Mouse (Mus musculus) left cerebral cortex, adult 2 months (tissue): ENCODE data around the gene Tuba8. TPM values are rescaled to one million over a fixed set of nuclear protein-coding genes. Genes with fewer than 3 reads are reported as not detected.
A peak's percentile ranks its signal among the peaks of the same experiment; 100 is the strongest.

Experiments
- DNase-seq, 2 experiments: peaks; one replicate each; pipeline ENCODE4 v3.0.0; 2021 to 2022; ENCODE audit warnings: low spot score in 2 of 2, mixed read lengths in 1 of 2; ENCODE audit errors: extremely low spot score in 1 of 2
- H3K27ac ChIP-seq: fragments of 200-600 bp; 2 replicates; pipeline ENCODE4 v1.8.1; 2022
- H3K4me3 ChIP-seq: fragments of 200-600 bp; 2 replicates; pipeline ENCODE4 v1.8.1; 2022
- CTCF ChIP-seq: fragments of 200-600 bp; IDR thresholded peaks from 2 replicates; pipeline ENCODE4 v1.8.1; 2022; ENCODE audit warnings: antibody characterized with exemption, mild to moderate bottlenecking, moderate library complexity
- intact Hi-C: fragments of 180-260 bp; cut with DNase I; formaldehyde crosslinking; loops from one replicate; pipeline ENCODE4 v1.15.1; 2025
- total RNA-seq, 2 experiments: library from RNA; stranded (reverse); gene quantifications; 2 replicates each; pipeline ENCODE4 v1.2.3; 2021

The Tuba8 gene
- total RNA-seq, 2 experiments from 2014 or later = 10.6 to 12.2 TPM

- H3K4me3 ChIP-seq = no peak overlapping the region
- intact Hi-C loops = no loop called here
- no peak for TF ChIP-seq CTCF
- DNase-seq = no peak
- H3K27ac ChIP-seq = no peak overlapping the region
Observed at GRCm38 (mm10) chr6:121206481-121206880, 4.0 kb upstream of the Tuba8 start.

GRCm38 (mm10) chr6:121209584-121209983, 912 bp upstream of the Tuba8 start:
- DNase-seq = no peak

DNA sequence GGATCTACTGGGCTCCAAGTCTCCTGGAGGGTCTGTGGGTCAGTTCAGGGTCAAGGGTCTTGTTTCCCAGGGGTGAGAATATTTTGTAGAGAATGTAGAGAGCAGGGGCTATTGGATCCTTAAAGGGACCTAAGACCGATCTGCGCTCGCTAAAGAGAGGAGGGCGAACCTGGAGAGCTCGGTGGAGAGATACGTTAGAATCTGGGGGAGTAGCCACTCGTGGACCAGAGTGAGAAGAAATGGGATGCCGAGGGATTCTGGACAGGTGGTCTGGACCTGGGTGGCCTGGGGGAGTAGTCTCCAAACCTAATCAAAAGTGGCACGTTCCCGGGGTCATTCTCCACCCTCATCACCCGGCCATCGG, 412 bp downstream of the Tuba8 start:
- TF ChIP-seq CTCF = no peak
- intact Hi-C loops = no loop called here
- DNase-seq = no peak
- peak overlapping the region; percentile 76; the same call in 1 of the 2 replicates for H3K27ac ChIP-seq
- peak overlapping the region; percentile 53 for H3K4me3 ChIP-seq

More at GRCm38 (mm10) chr6:121209584-121209983, 912 bp upstream of the Tuba8 start:
- intact Hi-C loops = no loop called here
- TF ChIP-seq CTCF = no peak
- H3K4me3 ChIP-seq = no peak overlapping the region
- H3K27ac ChIP-seq = peak overlapping the region; percentile 76; the same call in 1 of the 2 replicates

- Histone ChIP-seq H3K4me3 (peak overlapping the region; percentile 53), H3K27ac (no peak overlapping the region; the same call in 1 of the 2 replicates)
- intact Hi-C loops = no loop called here
- no peak for DNase-seq
- TF ChIP-seq CTCF = no peak
Observed at GRCm38 (mm10) chr6:121211743-121212142, 1.2 kb downstream of the Tuba8 start.

DNA sequence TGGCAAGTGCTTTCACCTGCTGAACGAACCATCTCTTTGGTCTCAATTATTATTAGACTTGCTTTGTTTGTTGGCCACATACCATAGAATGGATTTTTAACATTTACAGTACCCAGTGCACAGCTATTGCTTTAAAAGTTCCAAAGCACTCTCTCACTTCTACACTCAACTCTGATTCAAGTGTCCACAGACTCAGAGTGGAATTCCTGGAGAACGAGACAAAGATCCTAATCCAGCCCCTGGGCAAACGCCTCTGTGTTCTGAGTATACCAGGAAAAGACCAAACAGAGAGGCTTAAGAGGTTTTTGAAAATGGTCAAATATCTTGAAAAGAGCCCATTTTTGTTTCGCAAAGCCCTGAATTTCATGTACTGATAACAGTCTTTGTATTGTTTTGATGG, 2.5 kb downstream of the Tuba8 start:
- no peak for TF ChIP-seq CTCF
- Histone ChIP-seq H3K27ac (no peak overlapping the region), H3K4me3 (no peak overlapping the region)
- DNase-seq = no peak
- intact Hi-C loops = no loop called here

DNA sequence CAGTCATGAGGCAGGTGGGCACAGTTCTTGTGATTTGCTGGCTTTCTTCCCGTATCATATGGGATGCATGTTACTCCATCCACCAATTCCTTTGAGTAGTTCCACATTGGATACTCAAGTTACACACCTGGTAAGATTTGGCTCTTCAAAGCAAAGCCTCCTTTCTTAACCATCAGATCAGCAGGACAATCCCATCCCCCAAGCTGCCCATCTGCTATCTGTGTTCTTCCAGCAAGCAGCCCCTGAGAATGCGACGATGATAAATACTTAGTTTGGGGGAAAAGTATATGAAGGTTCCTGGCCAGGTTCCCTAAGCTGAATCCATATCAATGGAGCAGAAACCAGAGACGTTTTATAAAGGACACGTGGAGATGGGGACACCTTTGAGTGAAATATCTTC, 3.7 kb downstream of the Tuba8 start:
- Histone ChIP-seq H3K27ac (no peak overlapping the region), H3K4me3 (no peak overlapping the region)
- intact Hi-C loops = no loop called here
- no peak for DNase-seq
- TF ChIP-seq CTCF = no peak

- no peak for DNase-seq
- Histone ChIP-seq H3K27ac (no peak overlapping the region), H3K4me3 (no peak overlapping the region)
- intact Hi-C loops = no loop called here
- no peak for TF ChIP-seq CTCF
Observed at GRCm38 (mm10) chr6:121214667-121215330, 4.3 kb downstream of the Tuba8 start.

DNA sequence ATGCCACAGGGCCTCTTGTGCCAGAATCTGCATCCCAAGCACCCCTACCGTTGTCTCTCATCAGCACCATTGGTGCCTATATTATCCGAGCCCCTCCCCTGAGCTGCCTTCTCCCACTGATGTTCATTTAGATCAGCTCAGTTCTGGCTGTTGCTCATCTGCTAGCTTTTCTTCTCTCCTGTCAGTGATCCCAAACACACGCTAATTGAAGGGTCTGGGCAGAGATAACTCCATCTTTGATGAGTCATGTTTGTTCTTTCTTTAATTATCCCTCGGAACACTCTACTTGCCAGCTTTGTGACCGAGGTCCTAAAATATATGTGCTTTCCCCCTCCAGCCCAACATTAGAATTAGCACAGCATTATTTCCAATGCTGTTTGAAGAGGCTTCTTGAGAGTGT, 4.8 kb downstream of the Tuba8 start:
- no peak for DNase-seq
- intact Hi-C loops = no loop called here
- no peak overlapping the region; the same call in 1 of the 2 replicates for H3K27ac ChIP-seq
- H3K4me3 ChIP-seq = no peak overlapping the region
- TF ChIP-seq CTCF = no peak

GRCm38 (mm10) chr6:121215896-121216295, 5.4 kb downstream of the Tuba8 start:
- no peak for TF ChIP-seq CTCF
- H3K27ac ChIP-seq = peak overlapping the region; percentile 8; the same call in 1 of the 2 replicates
- intact Hi-C loops = no loop called here
- DNase-seq = no peak
- H3K4me3 ChIP-seq = no peak overlapping the region

GRCm38 (mm10) chr6:121216589-121217255, 6.2 kb downstream of the Tuba8 start:
- Histone ChIP-seq H3K27ac (no peak overlapping the region), H3K4me3 (no peak overlapping the region)
- TF ChIP-seq CTCF = no peak
- no peak for DNase-seq
- intact Hi-C loops = no loop called here

DNA sequence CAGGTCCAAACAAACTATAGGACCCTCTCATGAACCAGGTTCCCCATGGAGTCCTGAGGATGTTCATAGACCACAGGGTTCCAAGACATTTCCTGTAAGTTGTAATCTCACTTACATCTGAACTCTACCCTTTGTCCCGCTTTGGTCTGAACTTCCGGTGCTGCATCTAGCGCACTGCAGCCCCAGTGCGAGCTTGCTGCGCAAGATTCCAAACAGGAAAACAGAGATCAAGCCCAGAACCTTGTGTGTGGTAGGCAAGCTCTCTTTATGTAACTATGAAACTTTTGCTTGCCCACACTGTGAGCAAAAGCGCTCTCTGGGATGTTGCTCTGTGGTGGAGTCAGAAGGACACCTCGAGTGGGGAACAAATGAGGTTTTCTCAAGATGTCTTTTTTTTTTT, 7.5 kb downstream of the Tuba8 start:
- Histone ChIP-seq H3K4me3 (no peak overlapping the region), H3K27ac (no peak overlapping the region)
- intact Hi-C loops = no loop called here
- no peak for TF ChIP-seq CTCF
- no peak for DNase-seq

DNA sequence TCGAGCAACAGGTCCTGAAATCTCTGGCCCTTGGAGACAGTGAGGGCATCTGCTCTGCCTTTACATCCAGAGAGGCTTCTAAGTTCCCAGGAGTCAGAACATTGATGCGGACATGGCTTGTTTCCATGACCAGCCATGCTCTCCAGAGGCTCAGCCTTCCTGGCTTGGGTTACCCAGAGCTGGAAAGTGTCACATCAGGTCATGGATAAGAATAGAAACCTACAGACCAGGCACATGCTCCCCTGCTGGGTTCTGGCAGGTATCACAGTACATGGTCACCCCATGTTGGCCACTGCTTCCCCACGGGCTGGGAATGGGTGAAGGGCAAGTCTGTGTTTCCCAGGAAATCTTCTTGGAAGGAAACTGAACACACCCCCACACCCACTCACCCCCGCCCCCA, 8.9 kb downstream of the Tuba8 start:
- DNase-seq = no peak
- Histone ChIP-seq H3K4me3 (no peak overlapping the region), H3K27ac (no peak overlapping the region)
- intact Hi-C loops = no loop called here
- no peak for TF ChIP-seq CTCF

DNA sequence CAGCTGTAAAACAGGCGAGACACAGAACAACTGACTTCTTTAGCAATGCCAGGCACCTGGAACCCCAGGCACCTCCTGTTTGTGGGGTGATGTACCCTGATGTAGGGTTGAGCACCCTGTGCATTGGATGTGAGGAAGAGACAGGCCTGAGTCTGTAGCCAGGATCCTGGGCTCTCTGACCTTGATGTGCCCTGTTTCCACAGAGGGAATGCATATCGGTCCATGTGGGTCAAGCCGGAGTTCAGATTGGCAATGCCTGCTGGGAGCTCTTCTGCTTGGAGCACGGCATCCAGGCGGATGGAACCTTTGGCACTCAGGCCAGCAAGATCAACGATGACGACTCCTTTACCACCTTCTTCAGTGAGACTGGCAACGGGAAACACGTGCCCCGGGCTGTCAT, 9.7 kb downstream of the Tuba8 start:
- no peak for DNase-seq
- intact Hi-C loops = no loop called here
- no peak overlapping the region for H3K4me3 ChIP-seq
- no peak overlapping the region for H3K27ac ChIP-seq
- no peak for TF ChIP-seq CTCF
